Mouse (Mus musculus): ENCODE results near the gene Gtsf1.

DNA sequence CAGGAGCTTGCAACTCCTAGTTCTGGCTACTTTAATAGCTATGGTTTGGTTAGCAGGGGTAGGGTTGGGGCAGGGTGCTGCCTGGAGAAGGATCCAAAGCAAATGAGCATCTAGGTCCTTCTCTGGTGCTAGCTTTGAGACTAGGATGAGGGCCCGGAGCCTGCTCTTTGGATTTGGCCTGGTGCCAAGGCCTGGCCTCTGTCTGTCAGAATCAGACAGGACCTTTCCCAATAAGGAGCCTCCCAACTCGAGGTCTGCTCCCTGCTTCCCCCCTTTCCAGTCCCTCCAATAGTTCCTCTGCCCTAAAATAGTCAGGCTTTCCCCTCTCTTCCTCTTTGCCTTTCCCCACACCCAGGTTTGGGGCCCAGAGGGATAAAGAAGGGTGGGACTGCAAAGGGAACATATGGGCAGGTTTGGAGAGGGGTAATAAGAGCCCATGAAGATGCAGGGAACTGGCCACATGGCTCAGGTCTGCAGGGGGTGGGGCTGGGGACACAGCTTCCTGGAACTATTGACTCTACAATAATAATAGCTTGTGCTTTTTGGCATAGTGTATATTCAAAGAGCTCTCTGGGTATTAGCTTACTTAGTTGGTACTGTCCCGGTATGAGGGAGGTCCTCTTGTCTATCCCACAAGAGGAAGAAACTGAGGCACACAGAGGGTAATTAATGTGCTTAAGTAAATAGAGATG lies 51.5 kb downstream of the Gtsf1 start:
- TF ChIP-seq POLR2A (IDR thresholded peaks at IDR 0.05; ENCODE audit: borderline replicate concordance, insufficient read depth, low read length) (no peak), CTCF (IDR thresholded peaks at IDR 0.05; ENCODE audit: borderline replicate concordance, insufficient read depth, low read depth, low read length) (no peak)
